Mouse (Mus musculus): Measurements from ENCODE around the gene Tmprss13. TPM values are rescaled to one million over a fixed set of nuclear protein-coding genes. Genes with fewer than 3 reads are reported as not detected.

Gene Tmprss13
- 0.91 TPM in 1 of 2 replicates, not detected in the other for polyA plus RNA-seq (2015; fragmentation: Nextera tagmentation; extraction: Ambion mirVana)

GRCm38 (mm10) chr9:45318855-45319254 lies at the start of gene Tmprss13:
Gene Tmprss13, plus strand, starts transcription at chr9:45319100.

GRCm38 (mm10) chr9:45370117-45370561 lies 51.2 kb downstream of the Tmprss13 start, which contains the start of gene Fxyd6:
Gene Fxyd6, plus strand, starts transcription at chr9:45370185.

Other genes starting within 250 kb of the Tmprss13 start
- 0.49 and 0.69 TPM in 2 replicates for gene Jaml, start 239.9 kb upstream of the Tmprss13 start, polyA plus RNA-seq (2015; fragmentation: Nextera tagmentation; extraction: Ambion mirVana)
- gene Scn2b, start 201.3 kb upstream of the Tmprss13 start, polyA plus RNA-seq (2015; fragmentation: Nextera tagmentation; extraction: Ambion mirVana) = 0.48 and 0.68 TPM in 2 replicates
- gene Scn4b, start 180.7 kb upstream of the Tmprss13 start, polyA plus RNA-seq (2015; fragmentation: Nextera tagmentation; extraction: Ambion mirVana) = 6.5 and 7.2 TPM in 2 replicates
- not detected in 2 replicates for gene BC049352, start 137.1 kb upstream of the Tmprss13 start, polyA plus RNA-seq (2015; fragmentation: Nextera tagmentation; extraction: Ambion mirVana)
- gene Tmprss4, start 115.0 kb upstream of the Tmprss13 start, polyA plus RNA-seq (2015; fragmentation: Nextera tagmentation; extraction: Ambion mirVana) = 2.1 TPM in 1 of 2 replicates, not detected in the other
- gene Il10ra, start 50.0 kb upstream of the Tmprss13 start, polyA plus RNA-seq (2015; fragmentation: Nextera tagmentation; extraction: Ambion mirVana) = 0.78 and 0.90 TPM in 2 replicates
- gene Fxyd6, start 51.1 kb downstream of the Tmprss13 start, polyA plus RNA-seq (2015; fragmentation: Nextera tagmentation; extraction: Ambion mirVana) = 58.8 and 66.2 TPM in 2 replicates
- gene Fxyd2, start 80.6 kb downstream of the Tmprss13 start, polyA plus RNA-seq (2015; fragmentation: Nextera tagmentation; extraction: Ambion mirVana) = 1.5 and 2.5 TPM in 2 replicates
- not detected in 2 replicates for gene Dscaml1, start 107.5 kb downstream of the Tmprss13 start, polyA plus RNA-seq (2015; fragmentation: Nextera tagmentation; extraction: Ambion mirVana)

Data from skeletal muscle tissue, postnatal 0 days (tissue).